Mouse (Mus musculus): ENCODE measurements around the gene Chek2. TPM values are rescaled to one million over a fixed set of nuclear protein-coding genes. Genes with fewer than 3 reads are reported as not detected.

The Chek2 gene
- polyA plus RNA-seq, 1 experiment from 2014 or later: 45.6 TPM

- no peak overlapping the region for H3K9ac ChIP-seq (ENCODE audit: low read length)
- no peaks in the 10 kb centered on the region for H3K9me3 ChIP-seq (ENCODE audit: control insufficient read depth, low read length)
- no peaks in the 10 kb centered on the region for H3K4me1 ChIP-seq (replicated peaks; ENCODE audit: control insufficient read depth, insufficient read depth, low read length)
- no peaks in the 10 kb centered on the region for H3K27me3 ChIP-seq (ENCODE audit: control insufficient read depth, insufficient read depth, low read length)
- no peaks in the 10 kb centered on the region; the same call in 1 of the 2 replicates for H3K36me3 ChIP-seq (ENCODE audit: control insufficient read depth, insufficient read depth, low read length)
- H3K27ac ChIP-seq (ENCODE audit: low read depth, low read length): no peak overlapping the region
- H3K4me2 ChIP-seq (ENCODE audit: low read depth, low read length, severe bottlenecking): no peak overlapping the region
- ATAC-seq (replicated peaks; ENCODE audit: low FRiP score) (no peak), DNase-seq (ENCODE audit: low spot score) (no peak)
- WGBS: 77% methylated on average over 13 of the region's 13 CpGs
- H3K4me3 ChIP-seq (ENCODE audit: low read depth, low read length): no peak overlapping the region
Measured at GRCm38 (mm10) chr5:110859013-110859650, 19.4 kb downstream of the Chek2 start.

- WGBS: 86% methylated on average over 5 of the region's 5 CpGs
Measured at GRCm38 (mm10) chr5:110860445-110860844, 20.7 kb downstream of the Chek2 start.

GRCm38 (mm10) chr5:110868460-110868859 is 28.7 kb downstream of the Chek2 start:
- Histone ChIP-seq H3K27ac (ENCODE audit: low read depth, low read length) (no peak overlapping the region), H3K4me1 (replicated peaks; ENCODE audit: control insufficient read depth, insufficient read depth, low read length) (no peaks in the 10 kb centered on the region; the same call in 1 of the 2 replicates), H3K9ac (ENCODE audit: low read length) (no peak overlapping the region), H3K4me3 (ENCODE audit: low read depth, low read length) (no peak overlapping the region), H3K27me3 (ENCODE audit: control insufficient read depth, insufficient read depth, low read length) (no peaks in the 10 kb centered on the region), H3K9me3 (ENCODE audit: control insufficient read depth, low read length) (no peaks in the 10 kb centered on the region), H3K36me3 (ENCODE audit: control insufficient read depth, insufficient read depth, low read length) (no peaks in the 10 kb centered on the region), H3K4me2 (ENCODE audit: low read depth, low read length, severe bottlenecking) (no peak overlapping the region)
- no peak for DNase-seq (ENCODE audit: low spot score)
- WGBS: 65% methylated on average over 4 of the region's 4 CpGs
- no peak for ATAC-seq (replicated peaks; ENCODE audit: low FRiP score)

More at GRCm38 (mm10) chr5:110860445-110860844, 20.7 kb downstream of the Chek2 start:
- Histone ChIP-seq H3K9me3 (ENCODE audit: control insufficient read depth, low read length) (no peaks in the 10 kb centered on the region), H3K4me1 (replicated peaks; ENCODE audit: control insufficient read depth, insufficient read depth, low read length) (no peaks in the 10 kb centered on the region), H3K9ac (ENCODE audit: low read length) (no peak overlapping the region), H3K4me3 (ENCODE audit: low read depth, low read length) (no peak overlapping the region), H3K27ac (ENCODE audit: low read depth, low read length) (no peak overlapping the region), H3K27me3 (ENCODE audit: control insufficient read depth, insufficient read depth, low read length) (no peaks in the 10 kb centered on the region), H3K4me2 (ENCODE audit: low read depth, low read length, severe bottlenecking) (no peak overlapping the region), H3K36me3 (ENCODE audit: control insufficient read depth, insufficient read depth, low read length) (no peaks in the 10 kb centered on the region; the same call in 1 of the 2 replicates)
- ATAC-seq (replicated peaks; ENCODE audit: low FRiP score) (no peak), DNase-seq (ENCODE audit: low spot score) (no peak)

GRCm38 (mm10) chr5:110869242-110869669 is 29.5 kb downstream of the Chek2 start:
- no peak overlapping the region for H3K27ac ChIP-seq (ENCODE audit: low read depth, low read length)
- ATAC-seq (replicated peaks; ENCODE audit: low FRiP score) (0 out of 2 replicates have a peak, but pooled peaks have one; percentile 24), DNase-seq (ENCODE audit: low spot score) (no peak)
- H3K27me3 ChIP-seq (ENCODE audit: control insufficient read depth, insufficient read depth, low read length): no peaks in the 10 kb centered on the region
- no peak overlapping the region for H3K9ac ChIP-seq (ENCODE audit: low read length)
- no peaks in the 10 kb centered on the region; the same call in 1 of the 2 replicates for H3K4me1 ChIP-seq (replicated peaks; ENCODE audit: control insufficient read depth, insufficient read depth, low read length)
- no peak overlapping the region for H3K4me2 ChIP-seq (ENCODE audit: low read depth, low read length, severe bottlenecking)
- 34% methylated on average over 8 of the region's 8 CpGs for WGBS
- H3K4me3 ChIP-seq (ENCODE audit: low read depth, low read length): no peak overlapping the region
- no peaks in the 10 kb centered on the region for H3K36me3 ChIP-seq (ENCODE audit: control insufficient read depth, insufficient read depth, low read length)
- H3K9me3 ChIP-seq (ENCODE audit: control insufficient read depth, low read length): no peaks in the 10 kb centered on the region

- no peak for ATAC-seq (replicated peaks; ENCODE audit: low FRiP score)
- Histone ChIP-seq H3K36me3 (ENCODE audit: control insufficient read depth, insufficient read depth, low read length) (no peaks in the 10 kb centered on the region), H3K4me1 (replicated peaks; ENCODE audit: control insufficient read depth, insufficient read depth, low read length) (peaks cover 2% of the 10 kb centered on the region; the same call in 1 of the 2 replicates), H3K4me3 (ENCODE audit: low read depth, low read length) (no peak overlapping the region), H3K9ac (ENCODE audit: low read length) (no peak overlapping the region), H3K9me3 (ENCODE audit: control insufficient read depth, low read length) (no peaks in the 10 kb centered on the region), H3K27me3 (ENCODE audit: control insufficient read depth, insufficient read depth, low read length) (no peaks in the 10 kb centered on the region), H3K4me2 (ENCODE audit: low read depth, low read length, severe bottlenecking) (no peak overlapping the region), H3K27ac (ENCODE audit: low read depth, low read length) (no peak overlapping the region)
- 76% methylated on average over 6 of the region's 6 CpGs for WGBS
- no peak for DNase-seq (ENCODE audit: low spot score)
Measured at GRCm38 (mm10) chr5:110873160-110873559, 33.4 kb downstream of the Chek2 start.

- DNase-seq (ENCODE audit: low spot score) (peak; percentile 69), ATAC-seq (replicated peaks; ENCODE audit: low FRiP score) (no peak)
- no peak overlapping the region for H3K4me3 ChIP-seq (ENCODE audit: low read depth, low read length)
- H3K4me2 ChIP-seq (ENCODE audit: low read depth, low read length, severe bottlenecking): no peak overlapping the region
- no peak overlapping the region for H3K9ac ChIP-seq (ENCODE audit: low read length)
- H3K36me3 ChIP-seq (ENCODE audit: control insufficient read depth, insufficient read depth, low read length): no peaks in the 10 kb centered on the region
- H3K4me1 ChIP-seq (replicated peaks; ENCODE audit: control insufficient read depth, insufficient read depth, low read length): 0 out of 2 replicates have a peak, but pooled peaks cover 2% of the 10 kb centered on the region
- H3K9me3 ChIP-seq (ENCODE audit: control insufficient read depth, low read length): no peaks in the 10 kb centered on the region
- no peak overlapping the region for H3K27ac ChIP-seq (ENCODE audit: low read depth, low read length)
- no peaks in the 10 kb centered on the region for H3K27me3 ChIP-seq (ENCODE audit: control insufficient read depth, insufficient read depth, low read length)
Measured at GRCm38 (mm10) chr5:110874711-110875110, 34.9 kb downstream of the Chek2 start.

GRCm38 (mm10) chr5:110875286-110875685 is 35.5 kb downstream of the Chek2 start:
- Histone ChIP-seq H3K27ac (ENCODE audit: low read depth, low read length) (no peak overlapping the region), H3K36me3 (ENCODE audit: control insufficient read depth, insufficient read depth, low read length) (no peaks in the 10 kb centered on the region), H3K4me3 (ENCODE audit: low read depth, low read length) (no peak overlapping the region), H3K9me3 (ENCODE audit: control insufficient read depth, low read length) (no peaks in the 10 kb centered on the region), H3K9ac (ENCODE audit: low read length) (no peak overlapping the region), H3K27me3 (ENCODE audit: control insufficient read depth, insufficient read depth, low read length) (no peaks in the 10 kb centered on the region), H3K4me2 (ENCODE audit: low read depth, low read length, severe bottlenecking) (no peak overlapping the region), H3K4me1 (replicated peaks; ENCODE audit: control insufficient read depth, insufficient read depth, low read length) (peaks cover 3% of the 10 kb centered on the region; the same call in 1 of the 2 replicates)
- ATAC-seq (replicated peaks; ENCODE audit: low FRiP score) (no peak), DNase-seq (ENCODE audit: low spot score) (no peak)
- WGBS: 92% methylated on average over 1 of the region's 1 CpGs

- WGBS: 77% methylated on average over 5 of the region's 5 CpGs
- H3K4me2 ChIP-seq (ENCODE audit: low read depth, low read length, severe bottlenecking): no peak overlapping the region
- no peak overlapping the region for H3K9ac ChIP-seq (ENCODE audit: low read length)
- no peaks in the 10 kb centered on the region for H3K36me3 ChIP-seq (ENCODE audit: control insufficient read depth, insufficient read depth, low read length)
- no peak overlapping the region for H3K4me3 ChIP-seq (ENCODE audit: low read depth, low read length)
- peaks cover 6% of the 10 kb centered on the region; the same call in 1 of the 2 replicates for H3K4me1 ChIP-seq (replicated peaks; ENCODE audit: control insufficient read depth, insufficient read depth, low read length)
- ATAC-seq (replicated peaks; ENCODE audit: low FRiP score) (no peak), DNase-seq (ENCODE audit: low spot score) (no peak)
- H3K9me3 ChIP-seq (ENCODE audit: control insufficient read depth, low read length): no peaks in the 10 kb centered on the region
- no peaks in the 10 kb centered on the region for H3K27me3 ChIP-seq (ENCODE audit: control insufficient read depth, insufficient read depth, low read length)
- no peak overlapping the region for H3K27ac ChIP-seq (ENCODE audit: low read depth, low read length)
Measured at GRCm38 (mm10) chr5:110877666-110878505, 38.1 kb downstream of the Chek2 start.
